Mouse (Mus musculus): ENCODE results near the gene Fkbp3. TPM values are rescaled to one million over a fixed set of nuclear protein-coding genes. Genes with fewer than 3 reads are reported as not detected.

Fkbp3 gene
- 13.6 and 13.8 TPM in 2 replicates for total RNA-seq (2023)

DNA sequence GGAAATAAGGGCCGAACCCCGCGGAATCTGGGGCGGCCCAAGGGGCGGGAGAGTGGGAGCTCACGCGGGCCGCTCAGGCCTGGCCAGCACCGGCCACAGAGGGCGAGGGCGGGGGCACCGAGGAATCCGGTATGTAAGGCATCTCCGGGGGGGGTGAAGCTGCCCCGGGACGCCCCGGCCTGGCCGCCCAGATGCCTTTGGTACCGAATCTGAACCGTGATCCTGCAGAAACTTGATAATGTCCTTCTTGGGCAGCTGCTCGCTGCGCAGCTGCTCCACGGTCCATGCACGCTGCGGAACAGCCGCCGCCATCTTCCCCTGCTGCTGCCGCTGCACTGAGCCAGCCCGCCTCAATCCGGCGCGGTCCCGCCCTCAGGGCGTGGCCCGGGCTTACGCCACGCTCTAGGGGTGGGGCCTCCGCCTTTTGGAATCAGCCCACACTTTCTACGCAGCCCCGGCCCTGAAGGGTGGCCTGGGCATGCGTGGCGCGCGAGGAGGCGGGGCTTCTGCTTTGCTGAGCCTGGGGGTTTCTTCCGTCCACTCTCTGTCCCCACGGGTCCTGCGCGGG, at the start of gene Fkbp3:
Gene Fkbp3, minus strand, starts transcription at position 397 of the 568 bp plus-strand sequence.

GRCm38 (mm10) chr12:65075085-65075732, 1.4 kb upstream of the Fkbp3 start, which contains the start of gene Fancm:
Fancm (plus strand) TSS chr12:65075603.

GRCm38 (mm10) chr12:65036190-65036870, 37.5 kb downstream of the Fkbp3 start, which contains the start of gene Prpf39:
Prpf39 (plus strand) TSS chr12:65036333.

Other genes starting within 250 kb of the Fkbp3 start
- gene Gm527, start 156.1 kb downstream of the Fkbp3 start, total RNA-seq (2023), result 2.0 and 5.2 TPM in 2 replicates
- 23.8 and 34.1 TPM in 2 replicates for gene Klhl28, start 108.5 kb downstream of the Fkbp3 start, total RNA-seq (2023)
- gene Togaram1, start 108.2 kb downstream of the Fkbp3 start, total RNA-seq (2023), result 45.6 and 62.6 TPM in 2 replicates
- gene Prpf39, start 37.7 kb downstream of the Fkbp3 start, total RNA-seq (2023), result 69.5 and 94.9 TPM in 2 replicates
- gene Fancm, start 1.6 kb upstream of the Fkbp3 start, total RNA-seq (2023), result 7.2 and 13.3 TPM in 2 replicates
- gene Mis18bp1, start 98.6 kb upstream of the Fkbp3 start, total RNA-seq (2023), result 15.2 and 15.9 TPM in 2 replicates
- not detected in 2 replicates for gene Wdr20rt, start 151.5 kb upstream of the Fkbp3 start, total RNA-seq (2023)